Mouse (Mus musculus) midbrain, postnatal 0 days (tissue): ENCODE results near the gene Aspa. TPM values are rescaled to one million over a fixed set of nuclear protein-coding genes. Genes with fewer than 3 reads are reported as not detected.
A peak's percentile ranks its signal among the peaks of the same experiment; 100 is the strongest.
"Not testable (repeated sequence)": the region's sequence is repeated elsewhere in the genome, so short reads cannot be mapped to it uniquely, and the experiment has no call there.

Experiments
- ATAC-seq: fragments of 200-750 bp; cut with Nextera tagmentation; 2 replicates; pipeline ENCODE4 v1.8.0; 2017; ENCODE audit warnings: moderate number of reproducible peaks, mild to moderate bottlenecking, moderate TSS enrichment, moderate library complexity; ENCODE audit not compliant: low FRiP score
- DNase-seq: peaks from one replicate; pipeline ENCODE4 v3.0.0-alpha.2; 2015; ENCODE audit warnings: low spot score
- H3K27ac ChIP-seq: fragments of 300-500 bp; sonication (generic); 2 replicates; pipeline ENCODE4 v1.5.1; 2014; ENCODE audit warnings: low read depth, mild to moderate bottlenecking, low read length, mixed read lengths
- H3K27me3 ChIP-seq: fragments of 300-500 bp; sonication (generic); 2 replicates; pipeline ENCODE4 v1.6.1; 2014; ENCODE audit warnings: low read length, control low read depth, mixed read lengths; ENCODE audit not compliant: insufficient read depth
- H3K36me3 ChIP-seq: fragments of 300-500 bp; sonication (generic); 2 replicates; pipeline ENCODE4 v1.6.1; 2014; ENCODE audit warnings: low read length, control low read depth, mixed read lengths; ENCODE audit not compliant: insufficient read depth
- H3K4me1 ChIP-seq: fragments of 300-500 bp; sonication (generic); 2 replicates; pipeline ENCODE4 v1.6.1; 2014; ENCODE audit warnings: mild to moderate bottlenecking, control low read depth, antibody characterized with exemption, low read length, mixed read lengths; ENCODE audit not compliant: insufficient read depth
- H3K4me2 ChIP-seq: fragments of 300-500 bp; sonication (generic); 2 replicates; pipeline ENCODE4 v1.6.1; 2014; ENCODE audit warnings: low read depth, mild to moderate bottlenecking, low read length, mixed read lengths; ENCODE audit not compliant: poor library complexity, severe bottlenecking
- H3K4me3 ChIP-seq: fragments of 300-500 bp; sonication (generic); 2 replicates; pipeline ENCODE4 v1.5.1; 2014; ENCODE audit warnings: low read depth, mild to moderate bottlenecking, low read length, moderate library complexity
- H3K9ac ChIP-seq: fragments of 300-500 bp; sonication (generic); replicated peaks from 2 replicates; pipeline ENCODE4 v1.6.1; 2014; ENCODE audit warnings: mild to moderate bottlenecking, low read length, moderate library complexity, mixed read lengths; ENCODE audit not compliant: poor library complexity, severe bottlenecking
- H3K9me3 ChIP-seq: fragments of 300-500 bp; sonication (generic); 2 replicates; pipeline ENCODE4 v1.6.1; 2016; ENCODE audit warnings: low read length, control low read depth
- CTCF ChIP-seq: IDR thresholded peaks from 2 replicates; pipeline ENCODE4 v1.5.1; 2016; ENCODE audit warnings: antibody characterized with exemption, mild to moderate bottlenecking
- WGBS: fragments of 180-500 bp; shearing (Covaris S2); extraction: QIAGEN DNeasy Blood & Tissue Kit; methylation state at CpG from one replicate; pipeline ENCODE4 v1.1.7; 2014; 5-methylcytosine and 5-hydroxymethylcytosine counted together
- polyA plus RNA-seq: library from polyadenylated mRNA; unstranded; fragments of >200 nt; fragmentation: Nextera tagmentation; extraction: Ambion mirVana; gene quantifications from 2 replicates; pipeline ENCODE4 v1.2.1, GENCODE M21; 2015
- total RNA-seq: library from RNA; depleted of rRNA; stranded (reverse); fragments of >200 nt; gene quantifications from 2 replicates; pipeline ENCODE4 v1.2.3, GENCODE M21; 2014

Aspa gene
- total and polyA plus RNA-seq, 2 experiments from 2014 or later: 3.9 to 5.0 TPM

DNA sequence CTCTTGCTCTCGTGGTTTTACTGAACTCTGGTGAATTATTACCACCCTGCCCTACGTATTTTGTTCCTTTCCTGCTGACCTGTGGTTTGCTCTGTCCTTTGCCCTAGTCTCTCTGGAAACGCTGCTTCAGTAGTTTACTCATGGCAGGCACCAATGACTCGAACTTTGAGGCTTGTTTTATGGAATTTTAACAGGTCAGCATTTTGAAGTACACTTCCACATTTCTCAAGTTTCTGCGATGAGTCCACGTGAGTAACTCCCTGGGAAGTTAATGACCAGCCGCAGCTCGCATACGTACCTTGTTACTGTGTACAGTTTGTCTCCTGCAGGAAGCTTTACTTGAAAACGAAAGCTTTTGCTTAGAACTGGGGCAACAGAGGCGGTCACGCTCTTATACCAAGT, 2.9 kb downstream of the Aspa start:
- peak; percentile 5 for DNase-seq
- no peaks in the 10 kb centered on the region for H3K9me3 ChIP-seq

DNA sequence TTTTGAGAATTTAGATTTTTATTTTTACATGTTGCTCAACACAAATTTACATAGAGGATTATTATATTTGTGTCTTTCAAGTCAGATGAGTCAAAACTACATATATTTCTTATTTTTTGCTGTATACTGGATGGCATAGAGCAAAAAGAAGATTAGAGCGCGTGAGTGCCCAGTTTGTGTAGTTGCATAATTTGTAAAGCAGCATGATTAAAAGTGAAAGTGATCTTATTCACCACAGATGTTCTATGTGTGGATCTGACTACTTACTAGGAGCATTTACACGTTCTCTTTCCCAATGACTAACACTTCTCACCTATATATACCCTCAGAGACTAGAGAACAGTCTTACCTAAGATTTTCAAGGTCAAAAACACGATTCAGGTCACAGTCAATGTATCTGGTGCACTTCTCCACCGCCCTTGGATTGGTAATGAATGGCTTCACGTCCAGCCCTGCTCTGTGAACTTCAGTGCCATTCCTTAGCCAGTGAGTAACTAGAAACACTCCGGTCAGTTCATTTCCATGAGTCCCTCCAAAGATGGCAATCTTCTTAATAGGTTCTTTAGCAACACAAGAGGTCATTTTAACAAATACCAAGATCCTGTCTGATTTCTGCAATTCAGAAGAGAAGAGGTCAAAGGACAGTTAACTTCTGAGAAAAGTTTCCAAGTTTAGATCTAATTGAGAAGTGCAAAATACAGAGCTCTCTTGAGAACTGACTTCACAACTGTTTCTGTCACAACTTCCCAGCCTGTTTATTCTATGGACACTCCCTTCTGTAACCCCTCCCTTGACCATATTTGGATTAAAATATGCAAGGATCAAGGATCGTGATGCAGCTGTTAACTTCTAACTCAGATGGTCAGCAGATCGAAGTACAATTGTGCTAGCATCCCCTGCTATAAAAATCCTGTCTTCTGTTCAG, 5.2 kb downstream of the Aspa start:
- DNase-seq (no peak), ATAC-seq (no peak)
- H3K9me3 ChIP-seq: no peaks in the 10 kb centered on the region
- no peak for TF ChIP-seq CTCF
- H3K9ac ChIP-seq: no peak overlapping the region
- WGBS: 73% methylated on average over 9 of the region's 9 CpGs
- no peak overlapping the region for H3K27ac ChIP-seq
- H3K4me1 ChIP-seq: no peaks in the 10 kb centered on the region
- H3K4me2 ChIP-seq: no peak overlapping the region
- no peaks in the 10 kb centered on the region for H3K36me3 ChIP-seq
- H3K27me3 ChIP-seq: no peaks in the 10 kb centered on the region
- no peak overlapping the region for H3K4me3 ChIP-seq

More for the DNA sequence above, 2.9 kb downstream of the Aspa start:
- H3K27ac ChIP-seq: no peak overlapping the region
- no peak overlapping the region for H3K9ac ChIP-seq
- H3K27me3 ChIP-seq: no peaks in the 10 kb centered on the region
- no peak for TF ChIP-seq CTCF
- no peak for ATAC-seq
- no peaks in the 10 kb centered on the region for H3K36me3 ChIP-seq
- 62% methylated on average over 12 of the region's 12 CpGs for WGBS
- H3K4me1 ChIP-seq: no peaks in the 10 kb centered on the region
- H3K4me3 ChIP-seq: no peak overlapping the region
- no peak overlapping the region for H3K4me2 ChIP-seq

DNA sequence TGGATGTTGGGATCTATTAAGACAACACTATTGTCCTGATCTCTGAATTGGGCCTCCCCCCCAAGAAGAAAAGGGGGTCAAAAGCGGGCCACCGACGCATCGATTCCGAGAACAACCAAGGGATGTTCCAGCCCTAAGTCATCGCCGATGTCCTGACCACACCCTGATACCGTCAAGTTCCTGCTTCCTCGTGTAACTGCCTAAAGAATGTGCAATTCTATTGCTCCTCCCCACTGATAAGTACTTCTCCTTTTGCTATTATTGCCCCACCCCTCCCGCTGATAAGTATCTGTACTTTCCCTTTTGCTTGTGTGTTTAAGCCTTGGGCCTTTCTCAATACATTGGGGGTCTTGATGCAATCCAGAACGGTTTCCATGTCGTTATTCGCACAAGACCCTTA, 8.3 kb downstream of the Aspa start:
- not testable (repeated sequence) for DNase-seq, H3K27me3 ChIP-seq, H3K36me3 ChIP-seq, H3K27ac ChIP-seq, ATAC-seq, H3K9me3 ChIP-seq, H3K9ac ChIP-seq, H3K4me2 ChIP-seq, H3K4me1 ChIP-seq, H3K4me3 ChIP-seq
- WGBS: 95% methylated on average over 13 of the region's 13 CpGs

DNA sequence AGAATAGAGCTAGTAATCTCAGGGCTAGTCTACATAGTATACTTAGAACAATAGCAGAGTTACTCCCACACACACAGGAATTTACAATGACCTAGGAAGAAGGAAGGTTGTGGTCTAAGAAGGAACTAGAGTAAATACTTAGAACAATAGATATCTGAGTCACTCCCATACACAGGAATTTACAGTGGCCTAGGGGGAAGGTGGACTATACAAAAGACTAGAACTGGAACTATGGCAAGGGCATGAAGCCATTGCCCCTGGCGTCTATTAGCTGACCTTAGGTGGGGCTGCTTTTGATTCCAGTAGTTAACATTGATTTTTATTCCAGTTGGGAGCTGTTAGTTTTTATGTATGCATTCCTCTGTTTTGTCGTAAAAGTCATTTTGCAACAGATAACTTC, 10.8 kb downstream of the Aspa start:
- H3K36me3 ChIP-seq, ATAC-seq, H3K4me2 ChIP-seq, H3K27me3 ChIP-seq, H3K9me3 ChIP-seq, H3K4me3 ChIP-seq, H3K4me1 ChIP-seq, DNase-seq, H3K27ac ChIP-seq, H3K9ac ChIP-seq: not testable (repeated sequence)
- 96% methylated on average over 2 of the region's 2 CpGs for WGBS

DNA sequence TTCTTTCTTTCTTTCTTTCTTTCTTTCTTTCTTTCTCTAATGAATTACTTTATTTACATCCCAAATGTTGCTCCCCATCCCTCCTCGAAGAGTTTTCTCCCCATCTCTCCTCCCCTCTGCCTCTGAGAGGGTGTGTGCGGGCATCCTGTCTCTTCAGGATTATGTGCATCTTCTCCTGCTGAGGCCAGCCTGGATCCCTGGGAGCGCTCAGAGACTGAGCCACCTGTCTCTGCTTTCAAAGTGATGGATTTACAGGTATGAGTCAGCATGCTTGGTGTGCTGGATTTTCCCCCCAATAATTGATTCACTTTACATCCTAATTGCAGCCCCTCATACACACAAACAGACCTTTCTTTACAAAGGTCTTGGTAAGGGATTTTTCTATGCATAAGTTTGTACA, 13.4 kb downstream of the Aspa start:
- no peaks in the 10 kb centered on the region for H3K9me3 ChIP-seq
- H3K4me1 ChIP-seq: no peaks in the 10 kb centered on the region
- no peak overlapping the region for H3K4me2 ChIP-seq
- no peak overlapping the region for H3K4me3 ChIP-seq
- 50% methylated on average over 3 of the region's 3 CpGs for WGBS
- DNase-seq: no peak
- H3K36me3 ChIP-seq: no peaks in the 10 kb centered on the region
- H3K9ac ChIP-seq: no peak overlapping the region
- no peak overlapping the region for H3K27ac ChIP-seq
- no peak for ATAC-seq
- no peaks in the 10 kb centered on the region for H3K27me3 ChIP-seq
- TF ChIP-seq CTCF: no peak

DNA sequence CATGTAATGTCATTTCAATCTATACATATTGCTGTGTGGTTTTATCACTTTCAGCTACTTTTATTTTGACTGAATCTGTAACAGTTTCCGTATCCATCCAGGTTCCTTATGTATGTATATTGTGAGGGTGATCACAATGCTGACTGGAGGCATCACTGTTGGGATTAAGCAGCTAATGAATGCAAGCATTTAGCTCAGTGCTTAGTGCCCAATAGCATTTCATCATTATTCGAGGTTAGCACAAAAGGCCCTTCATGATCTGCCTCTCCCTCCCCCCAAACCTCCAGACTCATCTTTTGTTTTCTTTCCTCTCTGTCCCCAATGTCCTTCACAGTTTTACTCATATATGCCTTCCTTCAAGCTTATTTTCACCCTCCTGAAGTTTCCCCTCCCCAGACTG, 26.3 kb downstream of the Aspa start:
- WGBS: 15% methylated on average over 2 of the region's 2 CpGs
- Histone ChIP-seq H3K4me2 (no peak overlapping the region), H3K4me3 (no peak overlapping the region), H3K27me3 (no peaks in the 10 kb centered on the region), H3K27ac (no peak overlapping the region), H3K9me3 (no peaks in the 10 kb centered on the region), H3K9ac (no peak overlapping the region), H3K36me3 (no peaks in the 10 kb centered on the region), H3K4me1 (no peaks in the 10 kb centered on the region)
- TF ChIP-seq CTCF: no peak
- DNase-seq: no peak
- ATAC-seq: no peak
